Comparison of ENCODE assay signal across 9 mouse cellular contexts in the genomic region with DNA sequence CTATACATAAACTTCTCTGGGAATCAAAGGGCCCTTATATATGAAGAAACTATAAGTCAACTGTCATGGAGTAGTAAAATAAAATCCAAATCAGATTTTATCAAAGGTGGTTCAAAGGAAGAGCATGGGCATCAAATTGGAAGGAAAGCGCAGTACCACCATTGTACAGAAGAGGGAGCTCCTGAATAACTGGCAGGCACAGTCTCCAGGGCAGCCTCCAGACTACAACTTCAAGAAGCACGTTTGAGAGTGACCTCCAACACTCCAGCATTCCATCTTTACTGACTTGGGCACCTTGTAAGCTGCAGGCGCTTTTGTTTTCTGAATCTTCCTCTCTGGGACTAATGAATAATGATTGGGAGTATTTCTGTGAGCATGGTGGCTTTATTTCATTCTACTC. TPM values are rescaled to one million over a fixed set of nuclear protein-coding genes. Genes with fewer than 3 reads are reported as not detected.
DNase-seq lines count a peak whose midpoint lies in the region; ATAC-seq lines count a peak whose summit lies in the region.
"Had no signal": no experiment of that assay in that cellular context is flagged by ENCODE, and none has a peak within 500 bp of the region (broad histone marks: within the 10 kb centered on the region; RNA-seq: fewer than 3 reads in every experiment).

No protein-coding gene starts in this region.

- H3K27me3 ChIP-seq in midbrain, embryonic 10.5 days (ENCODE audit: low read depth, poor library complexity, severe bottlenecking), result no peaks in the 10 kb centered on the region
- H3K27me3 ChIP-seq in midbrain, embryonic 16.5 days (ENCODE audit: control insufficient read depth, insufficient read depth, low read depth, low read length), result no peaks in the 10 kb centered on the region
- H3K27me3 ChIP-seq in forebrain, embryonic 13.5 days, result no peaks in the 10 kb centered on the region
- no peaks in the 10 kb centered on the region for H3K27me3 ChIP-seq in hindbrain, embryonic 15.5 days
- no peaks in the 10 kb centered on the region for H3K27me3 ChIP-seq in neural tube, embryonic 11.5 days (ENCODE audit: control insufficient read depth, insufficient read depth, low read length)

- no peak overlapping the region for H3K4me2 ChIP-seq in midbrain, embryonic 16.5 days (ENCODE audit: low read length)
- no peak overlapping the region for H3K4me2 ChIP-seq in forebrain, embryonic 13.5 days
- H3K4me2 ChIP-seq in hindbrain, embryonic 15.5 days, result no peak overlapping the region
- no peak overlapping the region for H3K4me2 ChIP-seq in neural tube, embryonic 11.5 days (ENCODE audit: low read depth)

- no peak overlapping the region for H3K4me3 ChIP-seq in midbrain, embryonic 10.5 days
- H3K4me3 ChIP-seq in midbrain, embryonic 16.5 days (ENCODE audit: low read depth, low read length), result no peak overlapping the region
- no peak overlapping the region for H3K4me3 ChIP-seq in forebrain, embryonic 13.5 days
- H3K4me3 ChIP-seq in hindbrain, embryonic 15.5 days, result no peak overlapping the region
- no peak overlapping the region for H3K4me3 ChIP-seq in neural tube, embryonic 11.5 days (ENCODE audit: low read depth, low read length)
- H3K4me3 ChIP-seq: erythroblast, embryonic 14.5 days had no signal

- peak; percentile 64 for DNase-seq in midbrain, embryonic 10.5 days (ENCODE audit: low spot score)
- peak; percentile 16 for DNase-seq in c-Kit-negative CD71-positive TER-119-positive erythroid progenitor cells, embryonic 14.5 days (ENCODE audit: low read depth, low spot score)
- DNase-seq in left cerebral cortex, postnatal 10 days (ENCODE audit: extremely low spot score in 1 of 2, low spot score in 2 of 2), result peak; percentile 57 to 64
- peak; percentile 72 for DNase-seq in neural tube, embryonic 11.5 days (ENCODE audit: low spot score)
- DNase-seq in thymus, postnatal 25 days, result peak; percentile 22

- intact Hi-C loops in left cerebral cortex, postnatal 10 days (cut with DNase I), result loop anchor here (5.0 to 10.0 kb wide), 2 partner anchors 438 to 480 kb away; no protein-coding TSS in a partner anchor

- H3K27ac ChIP-seq in midbrain, embryonic 10.5 days (replicated peaks), result no peak overlapping the region
- no peak overlapping the region for H3K27ac ChIP-seq in midbrain, embryonic 16.5 days (ENCODE audit: low read length)
- no peak overlapping the region for H3K27ac ChIP-seq in forebrain, embryonic 13.5 days
- H3K27ac ChIP-seq in hindbrain, embryonic 15.5 days (replicated peaks), result no peak overlapping the region
- no peak overlapping the region for H3K27ac ChIP-seq in neural tube, embryonic 11.5 days (ENCODE audit: low read depth, low read length)

- no peak for ATAC-seq in midbrain, embryonic 16.5 days
- 0 out of 2 replicates have a peak, but pooled peaks have one; percentile 57 for ATAC-seq in forebrain, embryonic 13.5 days
- ATAC-seq in hindbrain, embryonic 15.5 days (ENCODE audit: low FRiP score, low read depth), result peak; percentile 56; the same call in 1 of the 2 replicates
- no peak for ATAC-seq in neural tube, embryonic 11.5 days (ENCODE audit: insufficient read depth, low FRiP score, low TSS enrichment)

- no peaks in the 10 kb centered on the region for H3K9me3 ChIP-seq in midbrain, embryonic 10.5 days (replicated peaks)
- H3K9me3 ChIP-seq in midbrain, embryonic 16.5 days (replicated peaks; ENCODE audit: control insufficient read depth, low read length, poor library complexity, severe bottlenecking), result no peaks in the 10 kb centered on the region
- no peaks in the 10 kb centered on the region for H3K9me3 ChIP-seq in forebrain, embryonic 13.5 days (replicated peaks)
- no peaks in the 10 kb centered on the region for H3K9me3 ChIP-seq in hindbrain, embryonic 15.5 days
- no peaks in the 10 kb centered on the region for H3K9me3 ChIP-seq in neural tube, embryonic 11.5 days (ENCODE audit: control insufficient read depth, low read length)

- no peaks in the 10 kb centered on the region for H3K36me3 ChIP-seq in midbrain, embryonic 10.5 days
- no peaks in the 10 kb centered on the region for H3K36me3 ChIP-seq in midbrain, embryonic 16.5 days (ENCODE audit: control insufficient read depth, insufficient read depth, low read length)
- no peaks in the 10 kb centered on the region for H3K36me3 ChIP-seq in forebrain, embryonic 13.5 days (ENCODE audit: poor library complexity, severe bottlenecking)
- H3K36me3 ChIP-seq in hindbrain, embryonic 15.5 days, result no peaks in the 10 kb centered on the region
- no peaks in the 10 kb centered on the region for H3K36me3 ChIP-seq in neural tube, embryonic 11.5 days (ENCODE audit: control insufficient read depth, insufficient read depth, low read length)

- peaks cover 5% of the 10 kb centered on the region; the same call in 1 of the 2 replicates for H3K4me1 ChIP-seq in midbrain, embryonic 10.5 days
- H3K4me1 ChIP-seq in midbrain, embryonic 16.5 days (ENCODE audit: control insufficient read depth, insufficient read depth, low read length), result no peaks in the 10 kb centered on the region
- no peaks in the 10 kb centered on the region for H3K4me1 ChIP-seq in forebrain, embryonic 13.5 days
- H3K4me1 ChIP-seq in hindbrain, embryonic 15.5 days (replicated peaks), result no peaks in the 10 kb centered on the region
- no peaks in the 10 kb centered on the region for H3K4me1 ChIP-seq in neural tube, embryonic 11.5 days (ENCODE audit: control insufficient read depth, insufficient read depth, low read length)

- WGBS in midbrain, embryonic 10.5 days, result 9% methylated on average over 3 of the region's 3 CpGs
- 3% methylated on average over 3 of the region's 3 CpGs for WGBS in midbrain, embryonic 16.5 days
- WGBS in forebrain, embryonic 13.5 days, result 2% methylated on average over 3 of the region's 3 CpGs
- 4% methylated on average over 3 of the region's 3 CpGs for WGBS in hindbrain, embryonic 15.5 days
- WGBS in neural tube, embryonic 11.5 days, result 1% methylated on average over 3 of the region's 3 CpGs

- H3K9ac ChIP-seq in midbrain, embryonic 16.5 days (ENCODE audit: low read depth, low read length), result no peak overlapping the region
- H3K9ac ChIP-seq in forebrain, embryonic 13.5 days, result no peak overlapping the region
- no peak overlapping the region for H3K9ac ChIP-seq in hindbrain, embryonic 15.5 days
- no peak overlapping the region for H3K9ac ChIP-seq in neural tube, embryonic 11.5 days (ENCODE audit: low read length)

RNA-seq across cellular contexts. Expression of a gene that starts 34.5 kb away (rescaled TPM):
- 3.8 and 4.5 TPM in 2 replicates for polyA plus RNA-seq in midbrain, embryonic 10.5 days (2016; fragmentation: Nextera tagmentation; extraction: Ambion mirVana)
- 17.1 and 19.9 TPM in 2 replicates for polyA plus RNA-seq in midbrain, embryonic 16.5 days (2015; fragmentation: Nextera tagmentation; extraction: Ambion mirVana)
- polyA plus RNA-seq in forebrain, embryonic 13.5 days (2015; fragmentation: Nextera tagmentation; extraction: Ambion mirVana), result 5.3 and 6.0 TPM in 2 replicates
- 17.9 and 19.5 TPM in 2 replicates for polyA plus RNA-seq in hindbrain, embryonic 15.5 days (2015; fragmentation: Nextera tagmentation; extraction: Ambion mirVana)
- total RNA-seq in left cerebral cortex, postnatal 10 days (2021), result 100 to 1,000 TPM; 136 to 139 TPM
- 5.1 and 5.9 TPM in 2 replicates for polyA plus RNA-seq in neural tube, embryonic 11.5 days (2014; fragmentation: Nextera tagmentation; extraction: Ambion mirVana)
- polyA plus RNA-seq: erythroblast, embryonic 14.5 days had no signal

RNA-seq across cellular contexts. Expression of a gene that starts 37.6 kb away (rescaled TPM):
- 0.11 TPM in 1 of 2 replicates, not detected in the other for polyA plus RNA-seq in midbrain, embryonic 10.5 days (2016; fragmentation: Nextera tagmentation; extraction: Ambion mirVana)
- polyA plus RNA-seq in midbrain, embryonic 16.5 days (2015; fragmentation: Nextera tagmentation; extraction: Ambion mirVana), result 0.32 TPM in 1 of 2 replicates, not detected in the other
- 0.16 TPM in 1 of 2 replicates, not detected in the other for polyA plus RNA-seq in forebrain, embryonic 13.5 days (2015; fragmentation: Nextera tagmentation; extraction: Ambion mirVana)
- 0.14 TPM in 1 of 2 replicates, not detected in the other for polyA plus RNA-seq in hindbrain, embryonic 15.5 days (2015; fragmentation: Nextera tagmentation; extraction: Ambion mirVana)
- total RNA-seq in left cerebral cortex, postnatal 10 days (2021), result 1 to 10 TPM; 3.1 to 4.2 TPM
- not detected in 2 replicates for polyA plus RNA-seq in neural tube, embryonic 11.5 days (2014; fragmentation: Nextera tagmentation; extraction: Ambion mirVana)
- polyA plus RNA-seq: erythroblast, embryonic 14.5 days had no signal

Comparison
In these comparisons a context has a peak if more than half of its experiments do, and no peak if none do; other contexts are left out.
1. DNase-seq: peak in every context shown above with its lines; median percentile 72 in neural tube, embryonic 11.5 days; 64 in midbrain, embryonic 10.5 days; 60 in left cerebral cortex, postnatal 10 days; 22 in thymus, postnatal 25 days; 16 in c-Kit-negative CD71-positive TER-119-positive erythroid progenitor cells, embryonic 14.5 days.
2. ATAC-seq: peak in forebrain, embryonic 13.5 days (single experiment) and hindbrain, embryonic 15.5 days (single experiment); none in midbrain, embryonic 16.5 days (single experiment) and neural tube, embryonic 11.5 days (single experiment).